Mouse (Mus musculus) heart, postnatal 4 days (tissue): ENCODE measurements at regions not wholly inside any gene's neighbourhood (a gene's known extent, or its start where the extent isn't known, plus 50 kb on each side); places are given as distances from the start of the nearest gene placed in this dataset.

Source experiments
- DNase-seq: peaks from one replicate; pipeline ENCODE4 v3.0.0; 2021

- peak; percentile 4 for DNase-seq
Observed at GRCm38 (mm10) chrX:37753474-37753873, 51.2 kb upstream of the Rhox5 start.

GRCm38 (mm10) chrX:37754385-37754784 lies 50.3 kb upstream of the Rhox5 start:
- DNase-seq = peak; percentile 2
